Comparison of ENCODE assay signal across 29 mouse cellular contexts in genomic region chr10:111320579-111320978, GRCm38 (mm10). TPM values are rescaled to one million over a fixed set of nuclear protein-coding genes. Genes with fewer than 3 reads are reported as not detected.
DNase-seq lines count a peak whose midpoint lies in the region; ATAC-seq and TF ChIP-seq lines count a peak whose summit lies in the region.
"Had no signal": no experiment of that assay in that cellular context is flagged by ENCODE, and none has a peak within 500 bp of the region (broad histone marks: within the 10 kb centered on the region; RNA-seq: fewer than 3 reads in every experiment).

No protein-coding gene starts in this region.

- no peaks in the 10 kb centered on the region for H3K9me3 ChIP-seq in intestine, embryonic 15.5 days
- H3K9me3 ChIP-seq: forebrain, embryonic 13.5 days; heart, embryonic 10.5 days; hindbrain, embryonic 15.5 days; kidney, embryonic 15.5 days; limb, embryonic 12.5 days; midbrain, embryonic 13.5 days; neural tube, embryonic 13.5 days had no signal

- intact Hi-C loops in heart, postnatal 10 days (cut with DNase I), result no loop called here
- intact Hi-C loops in left cerebral cortex, adult 2 months (cut with DNase I), result no loop called here
- intact Hi-C loops in left cerebral cortex, postnatal 25 days (cut with DNase I), result no loop called here

- no peak for TF ChIP-seq CTCF in left cerebral cortex, adult 2 months (IDR thresholded peaks at IDR 0.05)

- no peak overlapping the region for H3K27ac ChIP-seq in intestine, embryonic 15.5 days
- H3K27ac ChIP-seq in left cerebral cortex, adult 2 months, result no peak overlapping the region
- H3K27ac ChIP-seq: forebrain, embryonic 13.5 days; heart, embryonic 10.5 days; hindbrain, embryonic 15.5 days; kidney, embryonic 15.5 days; limb, embryonic 12.5 days; midbrain, embryonic 13.5 days; neural tube, embryonic 13.5 days had no signal

- no peak overlapping the region for H3K4me3 ChIP-seq in intestine, embryonic 15.5 days (replicated peaks)
- no peak overlapping the region for H3K4me3 ChIP-seq in left cerebral cortex, adult 2 months
- H3K4me3 ChIP-seq: forebrain, embryonic 13.5 days; heart, embryonic 10.5 days; hindbrain, embryonic 15.5 days; kidney, embryonic 15.5 days; limb, embryonic 12.5 days; midbrain, embryonic 13.5 days; neural tube, embryonic 13.5 days had no signal

- no peak overlapping the region for H3K9ac ChIP-seq in intestine, embryonic 15.5 days
- H3K9ac ChIP-seq: forebrain, embryonic 13.5 days; hindbrain, embryonic 15.5 days; kidney, embryonic 15.5 days; limb, embryonic 12.5 days; liver, postnatal 0 days; midbrain, embryonic 13.5 days; neural tube, embryonic 13.5 days had no signal

- no peaks in the 10 kb centered on the region for H3K27me3 ChIP-seq in intestine, embryonic 15.5 days (replicated peaks)
- H3K27me3 ChIP-seq: forebrain, embryonic 13.5 days; hindbrain, embryonic 15.5 days; kidney, embryonic 15.5 days; limb, embryonic 12.5 days; midbrain, embryonic 13.5 days; neural tube, embryonic 13.5 days had no signal

- ATAC-seq in common myeloid progenitor, adult 5-6 weeks (replicated peaks; ENCODE audit: low read depth, poor library complexity, severe bottlenecking), result 0 out of 2 replicates have a peak, but pooled peaks have one; percentile 47
- ATAC-seq in megakaryocyte progenitor cell, adult 5-6 weeks (replicated peaks; ENCODE audit: poor library complexity), result peak; percentile 60
- no peak for ATAC-seq in erythroid progenitor cell, adult 5-6 weeks (replicated peaks; ENCODE audit: low FRiP score, poor library complexity, severe bottlenecking)
- no peak for ATAC-seq in intestine, embryonic 15.5 days
- ATAC-seq: forebrain, embryonic 13.5 days; intestine, postnatal 0 days; liver, postnatal 0 days; midbrain, embryonic 13.5 days had no signal

- DNase-seq in heart, adult 11 months, result peak; percentile 43
- no peak for DNase-seq in heart, postnatal 10 days
- DNase-seq in left cerebral cortex, adult 2 months (ENCODE audit: extremely low spot score in 1 of 2, low spot score in 2 of 2), result no peak
- DNase-seq in left cerebral cortex, postnatal 25 days (ENCODE audit: low spot score in 2 of 2), result no peak
- DNase-seq: adrenal gland, adult 2 months; cerebellum, adult 11-12 months; cerebellum, postnatal 10 days; gastrocnemius, postnatal 36 days; kidney, postnatal 4 days; layer of hippocampus, adult 9-11 months; liver, postnatal 0 days; lung, postnatal 10 days; right cerebral cortex, adult 18-20 months; right cerebral cortex, postnatal 4 days; thymus, adult 18-20 months; thymus, postnatal 4 days had no signal

- H3K4me1 ChIP-seq in intestine, embryonic 15.5 days (replicated peaks), result no peaks in the 10 kb centered on the region
- H3K4me1 ChIP-seq: forebrain, embryonic 13.5 days; heart, embryonic 10.5 days; hindbrain, embryonic 15.5 days; kidney, embryonic 15.5 days; limb, embryonic 12.5 days; midbrain, embryonic 13.5 days; neural tube, embryonic 13.5 days had no signal

- H3K4me2 ChIP-seq in intestine, embryonic 15.5 days (replicated peaks), result no peak overlapping the region
- H3K4me2 ChIP-seq: forebrain, embryonic 13.5 days; hindbrain, embryonic 15.5 days; kidney, embryonic 15.5 days; limb, embryonic 12.5 days; liver, embryonic 11.5 days; midbrain, embryonic 13.5 days; neural tube, embryonic 13.5 days had no signal

- no peaks in the 10 kb centered on the region for H3K36me3 ChIP-seq in intestine, embryonic 15.5 days
- H3K36me3 ChIP-seq: heart, embryonic 10.5 days; hindbrain, embryonic 15.5 days; kidney, embryonic 15.5 days; limb, embryonic 12.5 days; midbrain, embryonic 13.5 days; neural tube, embryonic 13.5 days had no signal

RNA-seq across cellular contexts. Expression of gene Bbs10, which starts 22.1 kb away (rescaled TPM):
- 1 to 10 TPM; 2.6 to 3.9 TPM for total RNA-seq in heart, postnatal 10 days (2021)
- total RNA-seq in common myeloid progenitor, adult 5-6 weeks (2017), result 8.5 and 9.5 TPM in 2 replicates
- total RNA-seq in megakaryocyte progenitor cell, adult 5-6 weeks (2015), result 2.9 and 3.8 TPM in 2 replicates
- 1.3 and 4.9 TPM in 2 replicates for total RNA-seq in megakaryocyte progenitor cell, adult 5-6 weeks (2017)
- total RNA-seq in erythroid progenitor cell, adult 5-6 weeks (2015; ENCODE audit: low replicate concordance), result not detected in 2 replicates
- 0.26 and 2.6 TPM in 2 replicates for total RNA-seq in erythroid progenitor cell, adult 5-6 weeks (2017; ENCODE audit: low replicate concordance)
- polyA plus RNA-seq in intestine, embryonic 15.5 days (2015; fragmentation: Nextera tagmentation; extraction: Ambion mirVana), result 4.2 and 5.4 TPM in 2 replicates
- total RNA-seq in left cerebral cortex, adult 2 months (2021), result 1 to 10 TPM; 4.9 to 6.7 TPM
- total RNA-seq in left cerebral cortex, postnatal 25 days (2021), result 1 to 10 TPM; 5.2 to 6.8 TPM

Comparison
In these comparisons a context has a peak if more than half of its experiments do, and no peak if none do; other contexts are left out.
1. ATAC-seq: peak in common myeloid progenitor, adult 5-6 weeks (single experiment) and megakaryocyte progenitor cell, adult 5-6 weeks (single experiment); none in erythroid progenitor cell, adult 5-6 weeks (single experiment) and intestine, embryonic 15.5 days (single experiment).